Mouse (Mus musculus) retina, adult 2 months (tissue): ENCODE measurements around the gene Tbc1d14.
A peak's percentile ranks its signal among the peaks of the same experiment; 100 is the strongest.

ENCODE experiments used
- DNase-seq: peaks from one replicate; pipeline ENCODE4 v3.0.0-alpha.2; 2012; ENCODE audit warnings: low read depth, low spot score

Tbc1d14 gene

GRCm38 (mm10) chr5:36553886-36554285 is 39.2 kb downstream of the Tbc1d14 start:
- DNase-seq: no peak

- no peak for DNase-seq
Observed at GRCm38 (mm10) chr5:36553056-36553606, 39.9 kb downstream of the Tbc1d14 start.

GRCm38 (mm10) chr5:36552391-36552790 is 40.7 kb downstream of the Tbc1d14 start:
- no peak for DNase-seq

GRCm38 (mm10) chr5:36549243-36549642 is 43.8 kb downstream of the Tbc1d14 start:
- DNase-seq: no peak

GRCm38 (mm10) chr5:36544765-36545164 is 48.3 kb downstream of the Tbc1d14 start:
- no peak for DNase-seq

- no peak for DNase-seq
Observed at GRCm38 (mm10) chr5:36540928-36541327, 52.1 kb downstream of the Tbc1d14 start.

GRCm38 (mm10) chr5:36538576-36539187 is 54.4 kb downstream of the Tbc1d14 start:
- DNase-seq: no peak

- DNase-seq: no peak
Observed at GRCm38 (mm10) chr5:36536424-36536823, 56.7 kb downstream of the Tbc1d14 start.

GRCm38 (mm10) chr5:36535438-36536176 is 57.5 kb downstream of the Tbc1d14 start:
- DNase-seq: no peak

GRCm38 (mm10) chr5:36534455-36535030 is 58.5 kb downstream of the Tbc1d14 start:
- DNase-seq: no peak

- peak; percentile 71 for DNase-seq
Observed at GRCm38 (mm10) chr5:36530129-36530751, 62.8 kb downstream of the Tbc1d14 start.

- no peak for DNase-seq
Observed at GRCm38 (mm10) chr5:36529698-36530097, 63.4 kb downstream of the Tbc1d14 start.

- DNase-seq: no peak
Observed at GRCm38 (mm10) chr5:36526921-36527320, 66.2 kb downstream of the Tbc1d14 start.

GRCm38 (mm10) chr5:36526274-36526673 is 66.8 kb downstream of the Tbc1d14 start:
- no peak for DNase-seq

GRCm38 (mm10) chr5:36525216-36525615 is 67.9 kb downstream of the Tbc1d14 start:
- no peak for DNase-seq

- no peak for DNase-seq
Observed at GRCm38 (mm10) chr5:36523219-36523703, 69.8 kb downstream of the Tbc1d14 start.

- DNase-seq: no peak
Observed at GRCm38 (mm10) chr5:36522782-36523181, 70.3 kb downstream of the Tbc1d14 start.

- no peak for DNase-seq
Observed at GRCm38 (mm10) chr5:36519751-36520150, 73.3 kb downstream of the Tbc1d14 start.

- DNase-seq: no peak
Observed at GRCm38 (mm10) chr5:36517596-36517995, 75.5 kb downstream of the Tbc1d14 start.

- no peak for DNase-seq
Observed at GRCm38 (mm10) chr5:36515558-36515957, 77.5 kb downstream of the Tbc1d14 start.

GRCm38 (mm10) chr5:36515126-36515525 is 78.0 kb downstream of the Tbc1d14 start:
- no peak for DNase-seq

- no peak for DNase-seq
Observed at GRCm38 (mm10) chr5:36510956-36511355, 82.1 kb downstream of the Tbc1d14 start.
